Mouse (Mus musculus): Measurements from ENCODE around the gene Exoc6b.

The Exoc6b gene

DNA sequence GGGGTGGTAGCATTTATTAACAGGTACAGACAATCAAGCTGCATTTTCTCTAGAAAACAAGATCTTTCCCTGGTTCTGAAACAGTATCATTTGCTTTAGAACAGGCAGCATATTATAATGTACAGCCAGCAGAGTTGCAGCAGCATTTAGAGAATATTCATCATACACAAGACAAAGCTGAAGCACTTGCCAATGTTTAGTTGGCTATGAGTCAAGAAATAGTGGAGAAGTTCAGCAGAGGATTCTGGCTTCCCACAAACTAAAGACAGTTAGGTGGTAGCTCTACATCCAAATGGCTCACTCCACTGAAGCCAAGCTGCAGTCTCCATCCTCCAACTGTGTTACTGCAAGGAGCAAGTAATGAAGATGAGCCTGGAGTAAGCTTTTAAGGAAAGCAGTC lies 342.4 kb downstream of the Exoc6b start:
- no peak for DNase-seq (ENCODE audit: low read depth)

DNA sequence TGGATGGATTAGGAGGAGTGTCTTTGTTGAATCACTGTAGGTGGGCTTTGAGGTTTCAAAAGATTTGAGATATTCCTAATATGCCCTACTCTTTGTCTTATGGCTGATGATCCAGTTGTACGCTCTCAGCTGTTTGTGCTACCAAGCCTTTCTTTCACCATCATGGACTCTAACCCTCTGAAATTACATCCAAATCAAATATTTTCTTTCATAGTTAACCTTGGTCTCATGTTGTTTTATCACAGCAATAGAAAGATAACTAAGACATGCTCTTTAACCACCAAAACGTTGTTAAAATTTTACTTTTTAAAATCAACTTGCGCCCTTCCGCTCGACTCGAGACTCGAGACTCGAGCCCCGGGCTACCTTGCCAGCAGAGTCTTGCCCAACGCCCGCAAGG lies 356.1 kb downstream of the Exoc6b start:
- no peak for DNase-seq (ENCODE audit: low read depth)

DNA sequence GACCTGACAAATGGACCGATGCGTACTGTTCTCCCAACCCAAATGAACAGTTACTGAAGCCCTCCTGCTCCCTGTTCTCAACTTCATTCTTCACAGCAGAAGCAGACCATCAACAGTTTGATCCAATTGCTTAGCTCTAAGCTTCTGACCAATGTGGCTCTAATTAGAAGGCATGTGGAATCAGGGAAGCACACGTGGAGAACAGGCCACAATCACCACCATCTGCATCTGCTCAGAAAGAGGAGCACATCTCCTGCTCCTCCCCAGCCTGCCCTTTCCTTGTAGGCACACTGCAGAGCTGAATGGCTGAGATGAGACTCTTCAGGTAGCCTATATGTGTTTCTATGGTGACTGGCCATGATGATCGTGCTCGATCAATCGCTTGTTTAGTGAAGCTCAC lies 358.5 kb downstream of the Exoc6b start:
- no peak for DNase-seq (ENCODE audit: low read depth)

DNA sequence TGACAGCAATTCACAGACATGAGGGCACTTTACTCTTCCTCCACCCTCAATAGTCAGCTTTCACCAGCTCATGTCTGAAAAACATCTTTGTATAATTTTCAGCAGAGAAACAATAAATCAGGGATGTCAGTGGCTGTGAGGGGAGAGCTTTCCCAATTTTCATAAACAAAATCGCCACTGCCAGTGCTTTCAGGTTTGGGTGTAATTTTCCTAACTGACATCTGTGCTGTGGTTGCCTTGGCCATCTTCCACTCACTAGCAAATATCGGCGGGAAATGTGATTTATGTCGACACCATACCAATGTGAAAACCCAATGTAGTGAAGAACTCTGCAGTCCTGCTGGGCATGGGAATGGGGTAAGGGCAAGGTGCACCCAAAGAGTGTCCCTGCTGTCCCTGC lies 360.7 kb downstream of the Exoc6b start:
- no peak for DNase-seq (ENCODE audit: low read depth)

DNA sequence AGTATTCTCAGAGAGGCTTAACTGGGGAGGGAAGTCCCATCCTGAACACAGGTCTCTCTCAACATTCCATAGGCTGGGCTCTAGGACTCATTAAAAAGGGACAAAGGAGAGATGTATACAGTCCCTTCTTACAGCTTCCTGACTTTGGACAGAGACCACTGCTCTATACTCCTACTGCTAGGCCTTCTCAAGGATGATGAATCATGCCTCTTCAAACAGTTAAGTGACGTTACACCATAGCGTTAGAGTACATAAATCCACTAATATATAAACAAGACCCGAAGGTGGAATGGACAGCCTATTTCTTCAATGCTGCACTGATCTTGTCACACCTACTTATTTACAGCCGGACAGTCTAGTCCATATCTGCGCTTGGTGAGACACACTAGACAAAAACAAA lies 369.7 kb downstream of the Exoc6b start:
- no peak for DNase-seq (ENCODE audit: low read depth)

DNA sequence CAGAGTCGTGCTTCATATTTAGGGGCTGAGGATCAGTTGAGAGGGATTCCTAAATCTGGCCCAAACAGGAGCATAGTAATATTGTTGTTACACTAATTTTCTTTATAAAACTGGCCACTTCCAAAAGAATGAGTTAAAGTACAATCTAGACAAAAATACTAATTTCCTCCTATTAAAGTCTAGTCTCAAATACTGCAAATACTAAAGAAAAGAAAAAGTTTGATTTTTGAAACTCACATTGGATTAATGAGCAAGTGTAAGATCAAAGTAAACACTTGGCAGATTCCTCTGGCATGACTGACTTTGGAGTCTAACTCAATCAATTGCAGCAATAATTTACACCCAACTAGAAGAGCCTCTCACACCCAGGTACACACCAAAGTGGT lies 371.0 kb downstream of the Exoc6b start:
- DNase-seq (ENCODE audit: low read depth), result no peak

DNA sequence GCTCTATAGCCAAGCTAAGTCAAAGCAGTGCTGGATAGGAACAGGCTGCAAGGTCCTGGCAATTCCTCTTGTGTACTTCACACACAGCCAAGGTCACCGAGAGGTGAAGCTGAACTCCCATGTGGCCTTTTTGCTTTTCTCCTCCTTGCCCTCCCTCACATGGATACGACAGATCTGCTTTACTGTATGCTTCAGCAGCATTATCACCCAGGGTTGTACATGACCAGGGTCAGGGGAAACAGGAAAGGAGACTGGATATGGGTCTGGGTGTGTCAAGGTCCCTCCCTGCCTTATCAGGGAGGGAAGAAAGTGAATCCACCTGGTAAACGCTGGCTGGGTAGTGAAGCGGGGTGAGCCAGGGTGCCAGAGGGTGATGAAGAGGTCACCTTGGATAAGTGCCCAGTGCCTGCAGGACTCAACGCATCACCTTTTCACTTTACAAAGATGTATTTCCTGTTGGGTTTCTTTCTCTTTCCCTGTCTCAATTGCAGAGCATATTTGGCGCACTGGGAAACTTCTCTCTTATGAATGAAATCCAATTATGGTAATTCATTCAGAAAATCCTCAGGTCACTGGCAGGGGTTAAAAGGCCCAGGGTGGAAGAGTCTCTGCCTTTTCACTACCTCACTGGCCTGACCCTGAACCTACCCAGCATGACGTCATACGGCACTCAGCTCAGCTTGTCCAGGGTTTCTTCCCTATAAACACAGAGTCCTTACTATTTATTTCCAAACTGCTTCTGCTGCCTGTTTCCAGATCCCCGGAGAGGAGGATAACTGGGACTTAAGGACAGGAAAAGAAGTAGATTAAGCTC lies 371.6 kb downstream of the Exoc6b start:
- no peak for DNase-seq (ENCODE audit: low read depth)

DNA sequence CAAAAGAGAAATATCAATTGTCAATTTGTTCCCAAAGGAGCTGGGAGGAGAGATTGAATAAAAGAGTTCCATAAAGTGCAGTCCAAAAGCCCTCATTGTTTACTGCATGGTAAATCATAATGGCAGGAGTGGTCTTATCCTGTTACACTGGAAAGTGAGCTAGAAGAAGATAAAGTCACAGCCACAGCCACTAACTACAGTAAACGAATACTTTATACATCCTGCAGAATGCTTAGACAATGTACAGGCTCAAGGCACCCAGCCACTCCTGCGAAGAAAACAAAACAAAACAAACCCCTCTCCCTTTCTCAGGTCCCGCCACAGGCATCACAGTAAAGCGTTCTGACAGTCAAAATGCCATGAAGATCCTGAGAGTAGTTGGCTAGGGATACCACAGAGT lies 375.5 kb downstream of the Exoc6b start:
- no peak for DNase-seq (ENCODE audit: low read depth)

DNA sequence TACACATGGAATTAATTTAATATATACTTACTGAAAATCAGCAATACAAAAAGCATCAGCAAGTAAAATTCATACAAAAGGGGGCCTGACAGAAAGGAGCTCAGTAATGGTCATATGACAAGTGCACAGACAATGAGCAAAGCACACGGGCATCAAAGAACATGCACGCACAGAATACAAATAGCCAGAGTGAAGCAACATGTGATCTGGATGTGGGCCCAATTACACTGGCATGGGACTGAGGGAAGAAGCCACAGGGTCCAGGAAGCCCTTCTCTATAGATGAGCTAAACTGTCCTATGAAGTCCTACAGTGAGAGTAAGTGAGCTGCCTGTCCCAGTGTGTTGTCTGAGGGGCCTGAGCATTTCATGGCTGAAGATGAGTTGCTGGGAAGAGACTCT lies 376.1 kb downstream of the Exoc6b start:
- DNase-seq (ENCODE audit: low read depth), result no peak

DNA sequence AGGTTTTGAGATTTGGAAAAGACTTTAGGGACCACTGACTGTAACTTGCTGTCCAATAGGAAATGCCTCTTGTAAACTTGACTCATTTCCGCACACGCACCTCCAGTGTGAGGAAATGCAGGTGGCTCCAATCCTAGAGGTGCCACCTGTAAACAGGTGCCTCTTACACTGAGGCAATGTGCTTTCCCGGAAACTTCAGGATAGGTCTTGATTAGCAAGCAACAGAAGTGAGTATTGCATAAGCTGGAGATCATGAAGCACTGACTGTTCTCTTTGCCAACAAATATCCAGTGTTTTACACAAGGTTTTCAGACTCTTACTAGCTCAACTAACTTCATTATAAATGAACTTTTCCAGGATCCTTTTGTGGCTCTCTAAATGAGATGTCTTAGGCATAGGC lies 377.4 kb downstream of the Exoc6b start:
- no peak for DNase-seq (ENCODE audit: low read depth)

DNA sequence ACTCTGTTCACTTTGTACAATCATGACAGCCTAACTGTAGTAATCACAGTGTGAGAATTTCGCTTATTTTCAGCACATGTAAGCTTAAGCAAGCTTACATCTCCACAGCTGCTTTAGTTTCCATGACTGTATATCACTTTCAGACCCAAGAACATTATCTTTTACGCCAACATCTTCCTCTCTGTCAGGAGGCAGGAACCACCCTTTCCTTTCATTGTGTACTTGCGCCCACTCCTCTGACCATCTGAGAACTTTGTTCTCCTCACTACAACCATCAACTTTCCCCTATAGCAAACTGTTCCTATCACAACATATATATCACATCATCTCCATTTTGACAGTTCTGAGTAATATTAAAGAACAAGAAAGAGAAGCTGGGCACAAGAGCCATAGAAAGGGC lies 391.5 kb downstream of the Exoc6b start:
- DNase-seq (ENCODE audit: low read depth), result no peak

DNA sequence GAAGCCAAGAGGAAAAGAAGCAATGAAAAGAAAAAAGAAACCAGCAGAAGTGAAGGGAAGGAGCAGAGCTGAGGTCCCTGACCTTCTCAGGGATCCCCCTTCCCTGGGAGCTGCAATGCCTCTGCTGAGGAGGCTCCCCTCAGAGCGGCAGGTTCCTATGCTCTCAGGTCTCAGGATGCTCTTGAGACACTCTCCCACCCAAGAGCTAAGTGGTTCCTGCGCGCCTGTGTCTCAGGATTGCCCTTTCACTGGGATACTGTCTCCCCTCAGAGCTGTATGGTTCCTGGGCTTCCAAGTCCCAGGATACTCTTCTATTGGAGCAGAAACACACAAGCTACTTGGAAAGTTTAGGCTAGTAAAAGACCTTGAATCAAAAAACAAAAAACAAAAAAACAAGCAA lies 394.4 kb downstream of the Exoc6b start:
- DNase-seq (ENCODE audit: low read depth), result no peak

DNA sequence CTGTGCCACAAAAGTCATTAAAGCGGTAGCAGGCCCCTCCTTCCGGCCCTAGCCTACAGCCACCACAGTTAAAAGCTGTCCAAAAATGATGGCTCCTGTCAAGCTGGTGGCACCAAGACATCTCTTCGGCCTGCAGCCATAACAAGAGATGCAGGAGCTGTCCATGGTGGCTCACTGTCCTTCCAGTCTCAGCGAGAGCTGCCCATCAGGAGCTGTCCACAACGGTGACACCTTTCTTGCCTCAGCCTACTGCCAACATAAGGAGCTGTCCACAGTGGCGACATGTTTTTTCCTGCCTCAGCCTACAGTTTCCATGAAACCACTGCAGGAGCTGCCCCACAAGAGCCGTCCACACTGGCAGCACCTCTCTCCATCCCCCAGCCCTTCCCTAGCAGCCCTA lies 395.2 kb downstream of the Exoc6b start:
- no peak for DNase-seq (ENCODE audit: low read depth)

DNA sequence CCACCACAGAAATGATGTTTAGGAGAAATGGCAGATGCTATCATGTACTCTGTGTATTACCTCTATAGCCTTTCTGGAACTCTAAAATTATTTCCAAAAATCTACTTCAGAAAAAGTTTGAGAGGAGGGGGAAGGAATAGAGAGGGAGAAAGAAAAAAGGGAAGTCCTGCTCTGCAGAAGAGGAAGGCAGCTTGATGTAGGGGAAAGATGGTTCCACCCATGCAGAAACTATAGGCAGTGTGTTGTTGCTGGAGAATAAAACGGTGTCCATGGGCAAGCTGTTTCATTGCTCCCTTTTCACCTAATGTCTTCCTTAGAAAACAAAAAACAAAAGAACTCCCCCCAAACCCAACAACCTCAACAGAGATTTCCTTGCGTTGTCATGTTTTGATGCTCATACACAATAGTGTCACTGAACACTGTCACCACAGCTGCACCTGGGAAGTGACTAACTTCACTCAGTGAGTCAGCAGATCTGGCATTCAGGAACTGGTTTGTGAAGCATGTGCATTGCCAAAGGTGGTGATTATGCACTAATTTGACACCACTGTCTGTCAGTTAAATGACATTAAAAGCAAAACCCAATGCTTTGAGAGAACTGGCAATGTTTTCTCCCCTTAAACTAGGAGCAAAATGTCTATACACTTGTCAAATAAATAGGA lies 407.7 kb downstream of the Exoc6b start:
- no peak for DNase-seq (ENCODE audit: low read depth)

DNA sequence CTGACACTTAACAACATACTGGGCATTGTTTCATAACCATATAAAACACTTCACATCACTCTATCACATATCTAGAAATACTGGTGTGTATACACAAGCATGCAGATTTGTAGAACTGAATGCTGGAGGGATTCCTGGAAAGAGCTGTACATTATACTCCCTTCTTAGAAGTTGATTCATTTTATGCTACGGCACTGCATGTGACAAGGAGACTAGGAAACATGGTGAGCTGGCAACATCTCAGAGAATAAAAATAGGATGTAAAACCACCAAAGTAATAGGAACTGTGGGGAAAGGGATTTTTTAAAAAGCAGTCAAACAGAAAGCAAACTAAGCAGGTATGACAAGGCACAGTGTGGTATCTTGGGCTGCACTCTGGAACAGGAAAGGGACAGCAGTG lies 408.3 kb downstream of the Exoc6b start:
- DNase-seq (ENCODE audit: low read depth), result no peak

DNA sequence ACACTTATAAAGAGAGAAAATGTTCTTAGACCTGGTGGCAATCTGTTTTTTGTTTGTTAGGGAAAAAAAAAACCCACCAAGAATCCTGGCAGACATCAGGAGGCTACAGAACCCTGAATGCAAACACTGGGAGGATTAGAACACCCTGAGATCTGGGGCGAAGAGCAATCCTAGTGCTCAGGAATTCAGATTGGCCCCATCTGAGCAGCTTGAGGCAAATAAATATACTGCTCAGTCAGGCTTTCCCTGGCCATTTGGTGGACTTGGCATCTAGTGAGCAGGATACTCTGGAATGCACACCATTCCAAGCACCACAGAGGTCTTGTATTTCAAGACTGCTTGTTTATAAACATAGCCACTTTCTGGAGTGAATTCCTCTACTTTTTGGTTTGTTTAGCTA lies 412.2 kb downstream of the Exoc6b start:
- no peak for DNase-seq (ENCODE audit: low read depth)

DNA sequence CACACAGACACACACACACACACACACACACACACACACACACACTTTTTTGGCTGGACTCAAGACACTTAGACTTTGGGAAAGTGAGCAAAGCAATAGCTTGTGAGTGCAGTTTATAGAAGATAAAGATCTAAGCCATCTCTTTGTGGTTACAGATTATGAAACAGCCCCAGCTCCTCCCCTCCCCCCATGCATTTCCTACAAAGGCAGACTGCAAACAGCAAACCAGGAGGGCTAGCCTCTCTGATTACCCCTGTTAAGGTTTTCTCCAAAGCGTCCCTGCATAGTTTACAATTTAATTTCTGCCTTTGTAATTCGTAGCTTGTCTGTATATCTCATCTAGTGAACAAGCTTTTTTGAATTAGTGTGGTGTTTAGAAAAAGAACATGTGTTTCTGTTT lies 412.6 kb downstream of the Exoc6b start:
- peak; percentile 65 for DNase-seq (ENCODE audit: low read depth)

DNA sequence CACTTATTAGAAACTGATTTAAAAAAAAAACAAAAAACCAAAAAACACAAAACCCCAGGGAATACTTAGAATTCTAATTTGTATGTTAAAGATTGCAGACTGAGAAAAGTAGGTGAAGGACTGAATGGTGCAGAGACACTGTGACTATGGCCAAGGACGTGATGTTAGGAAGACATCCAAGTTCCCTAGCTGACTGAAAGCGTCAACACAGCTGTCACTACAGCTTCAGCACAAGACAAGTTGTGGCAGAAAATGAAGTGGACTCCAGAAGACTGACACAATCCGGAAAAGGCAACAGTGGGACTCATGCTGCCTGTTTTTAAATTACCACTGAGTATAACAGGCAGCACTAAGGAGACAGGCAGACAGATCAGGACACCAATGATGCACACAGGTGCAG lies 417.4 kb downstream of the Exoc6b start:
- DNase-seq (ENCODE audit: low read depth), result no peak

DNA sequence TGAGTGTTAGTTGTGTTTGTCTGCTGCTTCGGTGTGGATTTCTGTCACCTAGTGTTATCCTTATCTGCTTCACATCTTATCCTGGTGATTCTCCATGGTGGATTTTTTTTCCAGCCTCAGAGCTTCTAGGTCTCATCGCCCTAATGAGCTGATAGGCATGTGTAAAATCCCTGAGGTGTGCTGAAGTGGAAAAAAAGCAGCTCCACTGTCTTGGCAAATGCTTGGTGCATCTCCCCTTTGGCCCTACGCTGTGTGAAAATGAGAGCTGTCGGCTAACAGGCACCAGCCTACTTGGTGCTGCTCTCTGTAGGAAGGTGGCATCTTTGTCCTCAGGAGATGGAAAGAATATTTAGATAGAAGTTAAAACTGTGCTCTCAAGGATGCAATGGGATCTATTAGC lies 422.1 kb downstream of the Exoc6b start:
- no peak for DNase-seq (ENCODE audit: low read depth)

DNA sequence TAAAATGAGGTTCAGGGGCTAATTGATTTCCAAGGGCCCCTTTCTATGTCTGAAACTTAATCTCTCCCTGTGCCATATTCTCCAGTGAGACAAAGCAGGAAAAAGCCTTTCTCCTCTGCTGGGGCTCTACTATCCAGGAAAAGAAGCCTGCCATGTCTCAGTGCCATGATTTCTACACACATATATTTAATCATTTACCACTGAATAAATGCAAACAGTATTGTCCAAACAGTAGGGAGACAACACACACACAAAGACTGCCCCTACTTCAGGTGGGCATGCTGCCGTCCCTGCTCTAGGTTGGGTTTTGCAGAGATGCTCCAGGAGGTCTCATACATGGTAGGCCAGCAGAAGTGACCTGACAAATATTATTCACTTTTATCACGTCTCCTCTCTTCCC lies 422.6 kb downstream of the Exoc6b start:
- no peak for DNase-seq (ENCODE audit: low read depth)

DNA sequence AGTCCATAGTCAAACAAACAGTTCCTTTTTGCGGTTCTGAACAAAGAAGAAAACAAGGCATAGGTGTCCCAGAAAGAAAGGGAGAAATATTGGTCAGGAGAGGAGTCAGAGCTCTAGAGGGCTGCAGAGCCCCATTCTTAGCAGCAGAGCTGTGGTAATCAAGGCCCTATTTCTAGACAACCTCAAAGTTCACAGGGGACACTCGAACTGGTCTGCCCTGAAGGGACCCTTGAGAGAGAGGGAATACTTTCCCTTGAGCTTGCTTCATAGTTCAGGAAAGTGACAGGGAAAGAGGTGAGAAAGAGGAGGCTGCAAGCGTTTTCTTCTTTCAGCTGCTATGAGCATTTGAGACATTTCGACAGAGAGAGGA lies 428.3 kb downstream of the Exoc6b start:
- DNase-seq (ENCODE audit: low read depth), result no peak

DNA sequence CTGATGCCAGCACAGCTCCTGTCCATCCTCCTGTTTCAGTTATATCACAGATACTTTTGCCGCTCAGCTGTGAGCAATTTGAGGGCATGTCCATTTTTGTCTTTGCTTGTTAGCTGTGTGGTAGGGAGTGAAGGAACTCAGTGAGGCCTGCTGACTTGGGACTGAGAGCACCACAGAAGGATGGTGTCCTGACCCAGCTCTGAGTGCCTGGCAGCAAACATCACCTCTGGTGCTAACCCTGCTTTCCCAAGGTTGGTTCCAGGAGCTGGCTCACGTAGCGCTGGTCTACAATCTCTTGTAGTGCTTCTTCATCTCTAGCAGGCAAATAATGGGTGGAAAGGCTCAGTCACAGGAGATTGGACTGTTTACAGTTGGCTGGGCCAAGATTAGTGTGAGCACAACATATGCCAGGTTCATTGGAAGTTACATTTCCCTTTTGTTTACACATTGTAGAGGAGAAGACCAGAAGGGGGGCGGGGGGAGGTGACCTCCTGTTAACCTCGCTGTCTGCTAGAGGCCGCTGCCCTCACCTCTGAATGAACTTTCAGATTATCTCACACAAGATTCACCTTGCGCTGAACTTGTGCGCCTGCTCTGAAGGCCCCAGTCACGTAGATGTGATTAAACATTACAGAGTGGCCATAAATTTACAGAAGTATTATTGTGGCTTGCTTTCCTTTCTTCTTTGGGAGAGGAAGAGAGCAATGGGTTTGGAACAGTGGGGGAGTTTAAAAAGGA lies 428.8 kb downstream of the Exoc6b start:
- DNase-seq (ENCODE audit: low read depth), result no peak

DNA sequence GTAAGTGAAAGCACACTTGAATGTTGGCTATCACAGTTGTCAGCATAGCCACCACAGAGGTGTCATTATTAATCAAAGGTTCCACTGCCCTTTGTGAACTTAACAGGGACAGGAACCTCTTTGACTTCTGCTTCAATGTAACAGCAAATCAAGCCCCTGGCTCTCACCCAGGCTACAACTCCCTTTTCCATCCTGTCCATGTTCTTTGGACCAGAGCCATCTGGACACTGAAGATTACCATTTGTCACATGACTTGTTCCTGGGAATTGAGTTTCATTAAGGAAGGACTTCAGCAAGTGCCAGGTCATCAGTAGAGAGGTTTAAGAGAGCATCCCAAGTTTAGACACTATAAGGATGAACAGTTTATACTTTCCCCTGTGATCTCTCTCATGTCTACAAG lies 431.1 kb downstream of the Exoc6b start:
- DNase-seq (ENCODE audit: low read depth), result no peak
